Mouse (Mus musculus): ENCODE measurements around the gene Copz1.
A peak's percentile ranks its signal among the peaks of the same experiment; 100 is the strongest.

Gene Copz1

GRCm38 (mm10) chr15:103315011-103315502 lies 42.5 kb downstream of the Copz1 start:
- peak; percentile 62 for DNase-seq

- DNase-seq = no peak
Observed at GRCm38 (mm10) chr15:103315979-103316776, 43.7 kb downstream of the Copz1 start.

GRCm38 (mm10) chr15:103317120-103317519 lies 44.6 kb downstream of the Copz1 start:
- no peak for DNase-seq

- no peak for DNase-seq
Observed at GRCm38 (mm10) chr15:103317731-103318130, 45.2 kb downstream of the Copz1 start.

- no peak for DNase-seq
Observed at GRCm38 (mm10) chr15:103318201-103318816, 45.8 kb downstream of the Copz1 start.

GRCm38 (mm10) chr15:103321076-103321475 lies 48.6 kb downstream of the Copz1 start:
- no peak for DNase-seq

- DNase-seq = no peak
Observed at GRCm38 (mm10) chr15:103322396-103322795, 49.9 kb downstream of the Copz1 start.

- DNase-seq = no peak
Observed at GRCm38 (mm10) chr15:103323070-103323454, 50.5 kb downstream of the Copz1 start.

- DNase-seq = peak; percentile 80
Observed at GRCm38 (mm10) chr15:103323455-103324247, 51.1 kb downstream of the Copz1 start.

- no peak for DNase-seq
Observed at GRCm38 (mm10) chr15:103333081-103333615, 60.6 kb downstream of the Copz1 start.

GRCm38 (mm10) chr15:103333738-103334137 lies 61.2 kb downstream of the Copz1 start:
- no peak for DNase-seq

- DNase-seq = no peak
Observed at GRCm38 (mm10) chr15:103334194-103334593, 61.7 kb downstream of the Copz1 start.

- no peak for DNase-seq
Observed at GRCm38 (mm10) chr15:103335040-103335439, 62.5 kb downstream of the Copz1 start.

GRCm38 (mm10) chr15:103335488-103336235 lies 63.1 kb downstream of the Copz1 start:
- DNase-seq = no peak

- DNase-seq = no peak
Observed at GRCm38 (mm10) chr15:103336996-103337667, 64.6 kb downstream of the Copz1 start.

- no peak for DNase-seq
Observed at GRCm38 (mm10) chr15:103338829-103339165, 66.3 kb downstream of the Copz1 start.

- no peak for DNase-seq
Observed at GRCm38 (mm10) chr15:103339166-103339960, 66.8 kb downstream of the Copz1 start.

GRCm38 (mm10) chr15:103339961-103340337 lies 67.4 kb downstream of the Copz1 start, which contains the start of gene Zfp385a:
Zfp385a (minus strand) TSS chr15:103340093.
- peak; percentile 88 for DNase-seq

GRCm38 (mm10) chr15:103340786-103341185 lies 68.3 kb downstream of the Copz1 start:
- DNase-seq = no peak

- no peak for DNase-seq
Observed at GRCm38 (mm10) chr15:103341547-103341946, 69.0 kb downstream of the Copz1 start.

GRCm38 (mm10) chr15:103342415-103342814 lies 69.9 kb downstream of the Copz1 start:
- peak; percentile 84 for DNase-seq
